Mouse (Mus musculus) heart, adult 18-20 months (tissue): ENCODE measurements at regions not wholly inside any gene's neighbourhood (a gene's known extent, or its start where the extent isn't known, plus 50 kb on each side); places are given as distances from the start of the nearest gene placed in this dataset.

Experiments
- DNase-seq, 2 experiments: peaks; one replicate each; pipeline ENCODE4 v3.0.0; 2021 to 2022; ENCODE audit warnings: mixed read lengths in 1 of 2

- no peak for DNase-seq
These were observed 475.8 kb downstream of the Rps29 start for GRCm38 (mm10) chr12:68683176-68683575.

- peak in 1 of 2 experiments; percentile 0 for DNase-seq
These were observed 478.3 kb downstream of the Rps29 start for GRCm38 (mm10) chr12:68680668-68681067.

GRCm38 (mm10) chr12:68676096-68676775 lies 482.8 kb downstream of the Rps29 start:
- no peak for DNase-seq

- DNase-seq: no peak
These were observed 487.0 kb downstream of the Rps29 start for GRCm38 (mm10) chr12:68672011-68672410.

- DNase-seq: no peak
These were observed 512.9 kb downstream of the Rps29 start for GRCm38 (mm10) chr12:68645901-68646585.

- DNase-seq: no peak
These were observed 515.3 kb downstream of the Rps29 start for GRCm38 (mm10) chr12:68643671-68644070.

- DNase-seq: no peak
These were observed 526.5 kb downstream of the Rps29 start for GRCm38 (mm10) chr12:68632441-68632840.

GRCm38 (mm10) chr12:68618337-68618736 lies 540.6 kb downstream of the Rps29 start:
- DNase-seq: no peak

GRCm38 (mm10) chr12:68605417-68606000 lies 553.5 kb downstream of the Rps29 start:
- DNase-seq: no peak

GRCm38 (mm10) chr12:68604524-68605299 lies 554.3 kb downstream of the Rps29 start:
- no peak for DNase-seq

GRCm38 (mm10) chr12:68602682-68603081 lies 556.3 kb downstream of the Rps29 start:
- DNase-seq: no peak

GRCm38 (mm10) chr12:68601366-68601765 lies 557.6 kb downstream of the Rps29 start:
- DNase-seq: no peak

- DNase-seq: no peak
These were observed 559.0 kb downstream of the Rps29 start for GRCm38 (mm10) chr12:68599681-68600596.

GRCm38 (mm10) chr12:68599016-68599616 lies 559.9 kb downstream of the Rps29 start:
- DNase-seq: no peak

GRCm38 (mm10) chr12:68585524-68585872 lies 573.5 kb downstream of the Rps29 start:
- no peak for DNase-seq

- peak; percentile 3 to 7 for DNase-seq
These were observed 574.0 kb downstream of the Rps29 start for GRCm38 (mm10) chr12:68584786-68585523.

- DNase-seq: no peak
These were observed 579.1 kb downstream of the Rps29 start for GRCm38 (mm10) chr12:68579909-68580308.

GRCm38 (mm10) chr12:68577453-68577852 lies 581.5 kb downstream of the Rps29 start:
- DNase-seq: no peak

- DNase-seq: no peak
These were observed 582.1 kb downstream of the Rps29 start for GRCm38 (mm10) chr12:68576855-68577254.

- DNase-seq: no peak
These were observed 603.9 kb downstream of the Rps29 start for GRCm38 (mm10) chr12:68554943-68555627.
